Mouse (Mus musculus): ENCODE measurements at regions not wholly inside any gene's neighbourhood (a gene's known extent, or its start where the extent isn't known, plus 50 kb on each side); places are given as distances from the start of the nearest gene placed in this dataset.

DNA sequence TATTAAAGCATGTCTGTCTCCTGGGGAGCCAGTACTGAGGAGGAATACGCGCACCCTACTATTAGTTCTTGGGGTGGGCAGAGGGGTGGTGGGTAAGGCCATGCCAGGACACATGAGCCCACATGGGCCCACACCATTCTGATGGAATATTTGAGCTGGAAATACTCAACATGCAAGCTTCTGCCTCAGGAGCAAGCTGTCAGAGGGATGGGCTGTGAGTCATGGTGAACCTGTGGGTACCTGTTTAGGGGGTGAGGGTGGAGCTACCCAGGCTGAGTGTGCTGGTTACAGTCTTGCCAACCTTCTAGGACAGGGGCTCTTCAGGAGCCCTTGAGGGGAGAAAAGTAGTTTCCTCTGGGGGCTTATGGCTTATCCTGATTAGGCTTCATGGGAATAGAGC is 264.9 kb downstream of the Bcl11a start:
- TF ChIP-seq CTCF (IDR thresholded peaks at IDR 0.05; ENCODE audit: borderline replicate concordance, extremely low read depth, insufficient read depth, insufficient read length) (no peak), POLR2A (IDR thresholded peaks at IDR 0.05; ENCODE audit: borderline replicate concordance, extremely low read depth, insufficient read depth, insufficient read length, poor library complexity, severe bottlenecking) (no peak)

Measured in brain, embryonic 14.5 days (tissue).